Mouse (Mus musculus): ENCODE data around the gene Znrf3.

DNA sequence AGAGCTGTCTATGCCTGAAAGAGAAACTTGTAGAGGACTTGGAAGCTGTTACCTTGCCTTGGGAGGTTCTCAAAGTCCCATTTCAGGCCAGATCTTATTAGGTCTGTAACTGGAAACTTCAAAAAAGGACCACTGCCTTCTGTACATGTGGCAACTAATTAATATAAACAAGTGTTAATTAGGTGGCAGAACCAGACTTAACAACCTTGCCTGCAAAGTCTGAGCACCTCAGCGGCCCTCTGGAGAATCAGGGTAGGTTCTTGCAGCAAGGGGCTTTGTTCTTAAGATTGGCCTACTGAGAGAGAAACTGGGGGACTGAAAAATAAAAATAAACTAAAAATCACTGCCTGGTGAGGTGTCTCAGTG is 146.7 kb downstream of the Znrf3 start:
- TF ChIP-seq POLR2A (IDR thresholded peaks at IDR 0.05; ENCODE audit: insufficient read length, low read depth) (no peak), E2F4 (IDR thresholded peaks at IDR 0.05; ENCODE audit: insufficient read depth) (no peak), USF1 (IDR thresholded peaks at IDR 0.05; ENCODE audit: low read depth) (no peak), POLR2AphosphoS2 (IDR thresholded peaks at IDR 0.05; ENCODE audit: insufficient read length, low read depth) (no peak), MYOD1 (IDR thresholded peaks at IDR 0.05; ENCODE audit: control insufficient read depth in 1 of 3, insufficient read length in 2 of 3, low read depth in 2 of 3) (no peak), MYOG (IDR thresholded peaks at IDR 0.05; ENCODE audit: control insufficient read depth in 1 of 3, insufficient read depth in 1 of 3, insufficient read length in 2 of 3, low read depth in 2 of 3) (no peak), MAX (IDR thresholded peaks at IDR 0.05; ENCODE audit: low read depth) (no peak)

All from myocyte (in vitro differentiated cells).